Mouse (Mus musculus): Measurements from ENCODE around the gene Sarm1.

Sarm1 gene

DNA sequence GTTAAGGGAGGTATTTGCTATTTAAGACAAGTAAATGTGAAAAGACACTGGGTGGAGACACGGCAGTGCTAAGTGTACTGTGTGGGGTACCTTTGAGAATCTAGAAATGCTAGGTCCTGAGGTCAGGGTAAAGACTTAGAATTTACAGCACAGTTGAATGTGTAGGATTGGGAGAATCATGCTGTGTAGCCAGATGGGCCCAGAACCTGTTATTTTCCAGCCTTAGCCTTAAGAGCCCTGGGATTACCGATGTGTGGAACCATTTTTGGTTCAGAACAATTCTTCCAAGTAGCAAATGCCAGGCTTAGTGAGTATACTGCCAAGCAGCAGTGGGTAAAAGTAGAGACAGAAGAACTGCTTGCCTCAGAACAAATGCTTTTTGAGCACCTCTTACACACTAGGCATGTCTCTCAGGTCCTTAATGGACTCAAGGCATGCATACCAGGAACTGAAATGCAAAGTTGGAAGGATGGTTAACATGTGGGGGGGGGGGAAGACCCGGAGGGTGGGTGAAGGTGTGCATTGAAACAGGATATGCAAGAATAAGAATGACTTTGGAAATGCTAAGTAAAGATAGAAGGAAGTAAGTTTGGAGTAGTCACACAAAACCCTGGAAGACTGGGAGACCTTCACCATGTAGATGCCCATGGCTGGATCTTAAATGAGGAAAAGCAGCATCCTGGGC lies 15.7 kb upstream of the Sarm1 start:
- in situ Hi-C loops (cut with MboI; ENCODE audit: unreplicated experiment in 2 of 2): no loop called here

DNA sequence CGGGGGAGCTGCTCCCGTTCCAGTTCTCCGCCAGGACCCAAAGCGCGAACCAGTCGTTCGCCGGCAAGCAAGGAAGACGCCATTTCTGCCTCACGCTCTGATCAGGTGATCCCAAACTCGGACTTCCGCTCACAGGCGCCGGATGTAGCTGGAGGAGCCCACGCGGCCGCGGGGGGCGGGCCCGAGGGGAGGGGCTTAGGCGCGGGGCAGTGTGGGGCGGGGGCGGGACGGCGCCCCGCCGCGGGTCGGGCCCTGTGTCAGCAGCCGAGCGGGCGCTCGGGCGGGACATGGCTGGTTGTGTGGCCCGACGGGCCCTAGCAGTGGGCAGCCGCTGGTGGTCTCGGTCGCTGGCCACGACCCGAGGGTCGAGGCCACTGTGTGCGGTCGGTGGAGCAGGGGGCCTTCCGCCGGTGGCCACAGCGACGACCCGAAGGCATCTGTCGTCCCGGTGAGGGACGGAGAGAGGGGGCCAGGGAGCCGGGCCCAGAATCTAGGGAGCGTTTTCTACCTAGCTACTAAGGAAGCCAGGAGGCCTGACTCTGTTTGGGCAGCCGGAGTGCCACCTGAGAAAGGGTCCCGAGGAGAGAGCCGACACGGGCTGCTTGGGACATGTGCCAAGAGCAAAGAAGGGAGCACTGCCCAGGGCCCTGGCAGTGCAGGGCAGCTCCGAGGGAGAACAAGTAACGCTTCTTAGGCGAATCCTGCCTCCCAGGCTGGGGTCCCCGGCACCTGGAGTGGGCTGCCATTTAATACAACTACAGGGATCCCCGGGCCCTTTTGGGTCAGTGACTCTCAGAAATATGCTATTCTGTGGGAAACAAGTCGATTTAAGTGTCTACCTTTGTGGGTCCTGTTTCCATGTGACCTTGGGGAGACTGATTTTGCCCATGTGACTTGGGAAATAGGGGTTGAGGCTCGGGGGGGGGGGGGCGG lies 14.7 kb upstream of the Sarm1 start, which contains the start of the genes Tmem199 and Poldip2:
Tmem199 (minus strand) TSS at position 148 of the 933 bp plus-strand sequence.
Poldip2 (plus strand) TSS at position 169 of the 933 bp plus-strand sequence.
- in situ Hi-C loops (cut with MboI; ENCODE audit: unreplicated experiment in 2 of 2): no loop called here

DNA sequence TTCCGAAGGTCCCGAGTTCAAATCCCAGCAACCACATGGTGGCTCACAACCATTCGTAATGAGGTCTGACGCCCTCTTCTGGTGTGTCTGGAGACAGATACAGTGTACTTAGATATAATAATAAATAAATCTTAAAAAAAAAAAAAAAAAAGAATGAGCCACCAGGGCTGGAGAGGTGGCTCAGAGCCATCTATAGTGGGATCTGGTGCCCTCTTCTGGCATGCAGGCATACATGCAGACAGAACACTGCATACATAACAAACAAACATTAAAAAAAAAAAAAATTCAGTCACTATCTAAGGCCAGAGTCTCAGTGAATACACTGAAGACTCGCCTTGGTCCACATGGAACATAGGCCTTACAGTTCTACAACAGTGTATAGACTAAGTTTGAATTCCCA lies 11.6 kb upstream of the Sarm1 start:
- in situ Hi-C loops (cut with MboI; ENCODE audit: unreplicated experiment in 2 of 2): no loop called here

DNA sequence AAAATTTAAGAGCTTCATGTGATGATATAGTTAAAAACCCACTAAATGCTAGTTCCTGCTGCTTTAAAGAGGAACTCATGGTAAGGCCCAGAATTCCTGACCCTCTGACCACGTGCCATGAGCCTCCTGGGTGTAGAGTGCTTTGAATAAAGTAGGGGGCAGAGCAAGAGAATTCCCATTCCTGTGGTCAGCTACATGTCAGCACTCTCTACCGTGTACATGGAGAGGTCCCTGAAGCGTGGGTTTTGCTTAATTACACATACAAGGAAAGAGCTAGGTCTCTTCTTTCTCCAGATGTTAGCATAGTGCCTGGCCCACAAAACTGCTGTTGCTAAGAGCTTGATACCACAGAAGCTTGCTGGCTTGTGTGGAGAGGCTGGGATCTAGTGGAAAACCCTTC lies 7.9 kb upstream of the Sarm1 start:
- in situ Hi-C loops (cut with MboI; ENCODE audit: unreplicated experiment in 2 of 2): no loop called here

GRCm38 (mm10) chr11:78502909-78503650 lies 5.5 kb upstream of the Sarm1 start, which contains the start of gene Sebox:
TSS of gene Sebox (plus strand) at chr11:78503447.
- in situ Hi-C loops (cut with MboI; ENCODE audit: unreplicated experiment in 2 of 2): no loop called here

DNA sequence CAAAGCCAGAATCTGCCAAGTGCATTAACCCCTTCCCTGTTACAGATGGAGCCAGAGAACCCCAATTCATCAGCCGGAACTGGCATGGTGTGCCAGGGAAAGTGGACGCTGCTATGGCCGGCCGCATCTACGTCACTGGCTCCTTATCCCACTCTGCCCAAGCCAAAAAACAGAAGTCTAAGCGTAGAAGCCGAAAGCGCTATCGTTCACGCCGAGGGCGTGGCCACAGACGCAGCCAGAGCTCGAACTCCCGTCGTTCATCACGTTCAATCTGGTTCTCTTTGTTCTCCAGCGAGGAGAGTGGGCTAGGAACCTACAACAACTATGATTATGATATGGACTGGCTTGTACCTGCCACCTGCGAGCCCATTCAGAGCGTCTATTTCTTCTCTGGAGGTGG lies 4.0 kb upstream of the Sarm1 start:
- in situ Hi-C loops (cut with MboI; ENCODE audit: unreplicated experiment in 2 of 2): no loop called here

DNA sequence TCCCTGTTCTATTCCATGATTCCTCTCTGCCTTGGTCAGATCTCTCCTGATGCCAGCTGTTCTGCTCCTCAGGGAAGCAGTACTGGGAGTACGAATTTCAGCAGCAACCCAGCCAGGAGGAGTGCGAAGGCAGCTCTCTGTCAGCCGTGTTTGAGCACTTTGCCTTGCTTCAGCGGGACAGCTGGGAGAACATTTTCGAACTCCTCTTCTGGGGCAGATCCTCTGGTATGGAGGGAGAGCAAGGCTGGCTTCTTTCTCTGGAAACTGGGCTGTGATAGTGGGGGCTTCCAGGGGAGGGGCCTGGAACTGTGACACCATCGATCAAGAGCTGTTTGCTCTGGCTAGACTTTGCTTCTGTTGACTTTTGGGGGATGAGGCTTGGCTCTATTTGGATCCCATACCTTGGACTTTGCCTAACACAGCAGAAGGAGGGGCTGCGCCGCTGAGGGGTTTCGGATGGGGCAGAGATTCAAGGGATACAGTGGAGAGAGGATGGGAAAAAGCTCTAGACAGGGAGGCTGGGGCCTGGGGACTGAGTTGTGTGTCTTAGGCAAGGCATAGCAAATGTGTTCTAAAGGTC lies 3.2 kb upstream of the Sarm1 start:
- in situ Hi-C loops (cut with MboI; ENCODE audit: unreplicated experiment in 2 of 2): no loop called here

- in situ Hi-C loops (cut with MboI; ENCODE audit: unreplicated experiment in 2 of 2): loop anchor here in 1 of 2 experiments (25.0 kb wide), 1 partner anchor 338 kb away; the partner anchor contains the start of gene Lyrm9
Measured at GRCm38 (mm10) chr11:78499543-78499942, 2.0 kb upstream of the Sarm1 start.

DNA sequence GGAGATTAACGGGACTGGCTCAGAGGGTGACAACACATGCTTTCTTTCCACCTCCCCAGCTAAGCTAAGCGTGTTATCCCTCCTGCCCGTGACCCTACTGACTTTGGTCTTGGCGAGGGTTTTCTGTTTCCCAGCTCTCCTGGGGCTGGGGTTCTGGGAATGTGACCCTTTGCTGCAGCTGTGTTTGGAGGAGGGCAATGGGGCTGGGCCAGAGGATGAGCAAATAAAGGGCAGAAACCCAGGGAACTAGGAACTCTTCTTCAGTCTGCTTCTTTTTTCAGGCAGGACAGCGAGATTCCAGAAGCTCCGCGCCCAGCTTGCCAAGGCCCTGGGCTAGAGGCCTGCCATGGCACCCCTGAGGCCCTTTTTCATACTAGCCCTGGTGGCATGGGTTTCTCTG lies 1.4 kb upstream of the Sarm1 start, which contains the start of gene Vtn:
Vtn (plus strand) TSS at position 88 of the 400 bp plus-strand sequence.
- in situ Hi-C loops (cut with MboI; ENCODE audit: unreplicated experiment in 2 of 2): loop anchor here in 1 of 2 experiments (25.0 kb wide), 1 partner anchor 338 kb away; the partner anchor contains the start of gene Lyrm9

DNA sequence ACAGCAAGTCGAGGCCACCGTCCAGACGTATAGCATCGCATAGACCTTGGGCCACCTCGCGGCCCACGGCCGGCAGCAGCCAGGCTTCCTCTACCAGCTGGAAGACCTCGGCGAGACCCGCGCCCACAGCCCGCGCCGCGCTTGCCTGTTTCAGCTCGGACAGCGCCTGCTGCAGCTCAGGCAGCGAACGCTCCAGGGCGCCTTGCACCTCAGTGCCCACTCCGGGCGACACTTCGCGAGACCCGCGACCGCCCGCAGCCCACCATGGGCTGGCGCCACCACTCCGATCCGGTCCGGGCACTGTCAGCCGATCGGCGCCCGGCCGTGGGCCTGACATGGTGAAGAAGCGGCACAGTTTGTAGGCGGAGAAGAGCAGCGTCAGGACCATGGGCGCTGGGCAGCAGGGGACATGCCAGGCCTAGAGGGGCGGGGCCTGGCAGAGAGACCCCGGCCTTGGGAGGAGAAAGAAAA lies 448 bp downstream of the Sarm1 start:
- in situ Hi-C loops (cut with MboI; ENCODE audit: unreplicated experiment in 2 of 2): loop anchor here in 1 of 2 experiments (25.0 kb wide), 1 partner anchor 340 kb away; the partner anchor contains the start of gene Lyrm9

DNA sequence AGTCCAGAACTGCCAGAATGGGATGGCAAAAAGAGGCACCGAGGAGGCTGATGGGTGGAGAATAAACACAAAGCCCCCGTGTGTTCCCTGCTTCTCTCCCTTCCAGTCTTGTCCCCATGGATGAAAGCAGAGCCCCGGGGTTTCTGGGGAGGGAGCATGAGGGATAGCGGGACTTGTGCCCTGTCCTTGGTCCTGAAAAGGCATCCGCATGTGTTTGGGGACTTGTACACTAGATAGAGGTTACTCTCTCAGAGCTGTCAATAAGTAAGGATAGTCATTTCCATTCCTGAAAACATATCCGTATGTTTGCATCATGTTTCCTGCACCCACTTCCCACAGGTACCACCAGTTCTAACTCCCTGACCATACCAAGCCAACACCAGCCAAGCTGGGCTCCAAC lies 1.6 kb downstream of the Sarm1 start:
- in situ Hi-C loops (cut with MboI; ENCODE audit: unreplicated experiment in 2 of 2): loop anchor here in 1 of 2 experiments (25.0 kb wide), 1 partner anchor 341 kb away; the partner anchor contains the start of gene Lyrm9

GRCm38 (mm10) chr11:78490781-78491241 lies 6.7 kb downstream of the Sarm1 start:
- in situ Hi-C loops (cut with MboI; ENCODE audit: unreplicated experiment in 2 of 2): loop anchor here in 1 of 2 experiments (25.0 kb wide), 1 partner anchor 346 kb away; the partner anchor contains the start of gene Lyrm9

DNA sequence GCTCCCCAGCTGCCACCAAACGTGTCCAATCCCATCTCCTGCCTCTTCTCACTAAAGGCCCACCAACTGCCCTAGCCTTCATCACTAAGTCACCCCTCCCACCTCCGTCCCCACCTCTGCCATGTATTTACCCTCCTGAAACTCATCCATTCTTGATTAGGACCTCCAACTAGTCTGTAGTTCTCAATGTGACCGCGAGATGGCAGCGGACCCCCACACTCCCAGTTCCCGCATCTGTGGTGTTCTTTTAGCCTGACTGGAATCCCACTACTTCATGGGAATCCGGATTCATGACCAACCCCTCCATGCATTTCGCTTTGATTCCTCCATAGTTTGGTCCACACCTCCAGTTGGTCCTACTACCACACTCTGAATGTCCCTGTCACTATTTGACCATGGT lies 9.4 kb downstream of the Sarm1 start:
- in situ Hi-C loops (cut with MboI; ENCODE audit: unreplicated experiment in 2 of 2): loop anchor here (10.0 to 25.0 kb wide), 3 partner anchors 337 to 467 kb away; partner anchors contain the start of gene Lyrm9 (in 2 of the 2)

DNA sequence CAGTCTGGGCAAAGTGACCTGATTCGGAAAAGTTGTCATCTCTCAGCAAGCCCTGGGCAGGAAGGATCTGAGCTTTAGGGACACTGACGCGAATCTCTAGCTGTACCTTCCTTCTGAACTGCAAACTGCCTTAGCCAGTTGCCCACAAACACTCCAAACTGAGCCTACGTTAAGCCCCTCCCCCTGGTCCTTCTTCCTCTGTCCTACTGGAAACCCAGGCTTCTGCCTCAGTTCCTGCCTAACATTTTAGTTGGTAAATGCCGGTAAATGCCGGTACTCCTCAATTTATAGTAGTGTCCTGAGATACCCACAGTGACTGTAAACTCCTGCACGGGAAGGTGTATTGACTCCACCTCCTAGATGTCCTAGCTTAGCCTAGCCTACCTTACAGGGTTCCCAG lies 13.9 kb downstream of the Sarm1 start:
- in situ Hi-C loops (cut with MboI; ENCODE audit: unreplicated experiment in 2 of 2): loop anchor here (10.0 to 25.0 kb wide), 3 partner anchors 341 to 471 kb away; partner anchors contain the start of gene Lyrm9 (in 2 of the 2)

GRCm38 (mm10) chr11:78475289-78475688 lies 22.3 kb downstream of the Sarm1 start:
- in situ Hi-C loops (cut with MboI; ENCODE audit: unreplicated experiment in 2 of 2): loop anchor here in 1 of 2 experiments (25.0 kb wide), 1 partner anchor 362 kb away; the partner anchor contains the start of gene Lyrm9

- in situ Hi-C loops (cut with MboI; ENCODE audit: unreplicated experiment in 2 of 2): no loop called here
Measured at GRCm38 (mm10) chr11:78471326-78472103, 26.0 kb downstream of the Sarm1 start.

- in situ Hi-C loops (cut with MboI; ENCODE audit: unreplicated experiment in 2 of 2): no loop called here
Measured at GRCm38 (mm10) chr11:78467932-78468331, 29.6 kb downstream of the Sarm1 start.

- in situ Hi-C loops (cut with MboI; ENCODE audit: unreplicated experiment in 2 of 2): no loop called here
Measured at GRCm38 (mm10) chr11:78467515-78467914, 30.0 kb downstream of the Sarm1 start.

Data from v-Abl transformed pro-B cells (cell line).